Mouse (Mus musculus) midbrain, embryonic 10.5 days (tissue): ENCODE results near the gene Dcst2. TPM values are rescaled to one million over a fixed set of nuclear protein-coding genes. Genes with fewer than 3 reads are reported as not detected.

Source experiments
- polyA plus RNA-seq: library from polyadenylated mRNA; unstranded; fragments of >200 nt; fragmentation: Nextera tagmentation; extraction: Ambion mirVana; gene quantifications from 2 replicates; pipeline ENCODE4 v1.2.1, GENCODE M21; 2016

The Dcst2 gene
- polyA plus RNA-seq, 1 experiment from 2014 or later, result 0.12 TPM

Other genes with a start within 250 kb of the Dcst2 start
- 4.1 and 5.9 TPM in 2 replicates for gene Pklr, start 225.8 kb upstream of the Dcst2 start, polyA plus RNA-seq
- gene Hcn3, start 201.8 kb upstream of the Dcst2 start, polyA plus RNA-seq, result 6.3 and 10.6 TPM in 2 replicates
- gene Clk2, start 197.2 kb upstream of the Dcst2 start, polyA plus RNA-seq, result 33.8 and 34.0 TPM in 2 replicates
- 99.2 and 104 TPM in 2 replicates for gene Scamp3, start 184.5 kb upstream of the Dcst2 start, polyA plus RNA-seq
- 31.0 and 35.0 TPM in 2 replicates for gene Fam189b, start 178.8 kb upstream of the Dcst2 start, polyA plus RNA-seq
- 37.1 and 41.5 TPM in 2 replicates for gene Gba, start 159.0 kb upstream of the Dcst2 start, polyA plus RNA-seq
- gene Thbs3, start 146.8 kb upstream of the Dcst2 start, polyA plus RNA-seq, result 82.2 and 108 TPM in 2 replicates
- gene Mtx1, start 134.9 kb upstream of the Dcst2 start, polyA plus RNA-seq, result 238 TPM in 2 replicates
- gene Muc1, start 132.9 kb upstream of the Dcst2 start, polyA plus RNA-seq, result 1.8 and 3.4 TPM in 2 replicates
- 268 and 282 TPM in 2 replicates for gene Krtcap2, start 116.0 kb upstream of the Dcst2 start, polyA plus RNA-seq
- 5.7 and 11.5 TPM in 2 replicates for gene Trim46, start 115.7 kb upstream of the Dcst2 start, polyA plus RNA-seq
- gene Dpm3, start 102.6 kb upstream of the Dcst2 start, polyA plus RNA-seq, result 94.9 and 101 TPM in 2 replicates
- 29.8 and 34.3 TPM in 2 replicates for gene Slc50a1, start 91.4 kb upstream of the Dcst2 start, polyA plus RNA-seq
- 11.8 TPM in 2 replicates for gene Efna1, start 80.8 kb upstream of the Dcst2 start, polyA plus RNA-seq
- 3.9 and 7.0 TPM in 2 replicates for gene Efna3, start 39.0 kb upstream of the Dcst2 start, polyA plus RNA-seq
- 20.5 and 21.9 TPM in 2 replicates for gene Efna4, start 23.9 kb upstream of the Dcst2 start, polyA plus RNA-seq
- 30.5 and 34.9 TPM in 2 replicates for gene Adam15, start 12.0 kb upstream of the Dcst2 start, polyA plus RNA-seq
- gene Dcst1, start 3.3 kb downstream of the Dcst2 start, polyA plus RNA-seq, result 0.11 and 0.20 TPM in 2 replicates
- 0.39 and 0.83 TPM in 2 replicates for gene Zbtb7b, start 32.8 kb downstream of the Dcst2 start, polyA plus RNA-seq
- gene Lenep, start 40.8 kb downstream of the Dcst2 start, polyA plus RNA-seq, result 0.68 and 1.2 TPM in 2 replicates
- 27.9 and 34.2 TPM in 2 replicates for gene Flad1, start 49.9 kb downstream of the Dcst2 start, polyA plus RNA-seq
- gene Cks1b, start 56.4 kb downstream of the Dcst2 start, polyA plus RNA-seq, result 540 and 645 TPM in 2 replicates
- gene Shc1, start 56.5 kb downstream of the Dcst2 start, polyA plus RNA-seq, result 51.8 TPM in 2 replicates
- gene Pygo2, start 68.2 kb downstream of the Dcst2 start, polyA plus RNA-seq, result 41.9 and 43.3 TPM in 2 replicates
- gene Pbxip1, start 74.7 kb downstream of the Dcst2 start, polyA plus RNA-seq, result 18.6 and 19.9 TPM in 2 replicates
- 79.0 and 79.2 TPM in 2 replicates for gene Pmvk, start 92.6 kb downstream of the Dcst2 start, polyA plus RNA-seq
- 0.68 and 1.1 TPM in 2 replicates for gene Kcnn3, start 158.2 kb downstream of the Dcst2 start, polyA plus RNA-seq